Mouse (Mus musculus) heart, embryonic 14.5 days (tissue): ENCODE measurements around the gene Gm7544. TPM values are rescaled to one million over a fixed set of nuclear protein-coding genes. Genes with fewer than 3 reads are reported as not detected.
"Not testable (repeated sequence)": the region's sequence is repeated elsewhere in the genome, so short reads cannot be mapped to it uniquely, and the experiment has no call there.

Experiments
- ATAC-seq: fragments of 200-750 bp; cut with Nextera tagmentation; 2 replicates; pipeline ENCODE4 v1.8.0; 2017; ENCODE audit warnings: low read depth, moderate TSS enrichment; ENCODE audit not compliant: insufficient number of reproducible peaks, insufficient read depth, low FRiP score
- H3K27ac ChIP-seq, 2 experiments: fragments of 200-500 bp in 1 of 2; fragments of 300-500 bp in 1 of 2; sonication (generic) in 1 of 2; replicated peaks in 1 of 2; 2 replicates each; pipeline ENCODE4 v1.5.1; 2012 to 2014; ENCODE audit warnings: low read depth in 2 of 2, low read length in 2 of 2, control low read depth in 1 of 2, mild to moderate bottlenecking in 1 of 2, mixed read lengths in 1 of 2; ENCODE audit not compliant: control insufficient read depth in 1 of 2, insufficient read depth in 1 of 2
- H3K27me3 ChIP-seq: fragments of 300-500 bp; sonication (generic); 2 replicates; pipeline ENCODE4 v1.6.1; 2014; ENCODE audit warnings: mild to moderate bottlenecking, low read length, control low read depth; ENCODE audit not compliant: control insufficient read depth, insufficient read depth
- H3K36me3 ChIP-seq: fragments of 300-500 bp; sonication (generic); 2 replicates; pipeline ENCODE4 v1.6.1; 2014; ENCODE audit warnings: mild to moderate bottlenecking, control low read depth, low read length, mixed read lengths; ENCODE audit not compliant: control insufficient read depth, insufficient read depth
- H3K4me1 ChIP-seq, 2 experiments: fragments of 200-500 bp in 1 of 2; fragments of 300-500 bp in 1 of 2; sonication (generic) in 1 of 2; 2 replicates each; pipeline ENCODE4 v1.6.1; 2012 to 2014; ENCODE audit warnings: low read length in 2 of 2, control low read depth in 1 of 2, mixed read lengths in 1 of 2; ENCODE audit not compliant: control insufficient read depth in 2 of 2, insufficient read depth in 2 of 2
- H3K4me2 ChIP-seq: fragments of 300-500 bp; sonication (generic); 2 replicates; pipeline ENCODE4 v1.6.1; 2014; ENCODE audit warnings: mild to moderate bottlenecking, low read length
- H3K4me3 ChIP-seq, 2 experiments: fragments of 200-500 bp in 1 of 2; fragments of 300-500 bp in 1 of 2; sonication (generic) in 1 of 2; 2 replicates each; pipeline ENCODE4 v1.5.1; 2012 to 2014; ENCODE audit warnings: low read length in 2 of 2, mild to moderate bottlenecking in 2 of 2, control low read depth in 1 of 2, low read depth in 1 of 2, moderate library complexity in 1 of 2; ENCODE audit not compliant: control insufficient read depth in 1 of 2, insufficient read depth in 1 of 2
- H3K9ac ChIP-seq: fragments of 300-500 bp; sonication (generic); 2 replicates; pipeline ENCODE4 v1.6.1; 2014; ENCODE audit warnings: mild to moderate bottlenecking, low read length
- H3K9me3 ChIP-seq: fragments of 300-500 bp; sonication (generic); 2 replicates; pipeline ENCODE4 v1.6.1; 2016; ENCODE audit warnings: low read length, control low read depth; ENCODE audit not compliant: control insufficient read depth
- WGBS: fragments of 180-500 bp; shearing (Covaris S2); extraction: QIAGEN DNeasy Blood & Tissue Kit; methylation state at CpG from one replicate; pipeline ENCODE4 v1.1.7; 2014; 5-methylcytosine and 5-hydroxymethylcytosine counted together
- polyA plus RNA-seq: library from polyadenylated mRNA; unstranded; fragments of >200 nt; fragmentation: Nextera tagmentation; extraction: Ambion mirVana; gene quantifications from 2 replicates; pipeline ENCODE4 v1.2.1, GENCODE M21; 2014

Gene Gm7544
- polyA plus RNA-seq, 1 experiment from 2014 or later: not detected

GRCm38 (mm10) chr1:82913434-82913833, 42.4 kb downstream of the Gm7544 start:
- H3K4me3 ChIP-seq, H3K4me1 ChIP-seq, ATAC-seq, H3K27ac ChIP-seq, H3K36me3 ChIP-seq, H3K9me3 ChIP-seq, H3K4me2 ChIP-seq, H3K27me3 ChIP-seq, H3K9ac ChIP-seq: not testable (repeated sequence)
- WGBS: 94% methylated on average over 5 of the region's 5 CpGs

- H3K4me2 ChIP-seq: no peak within 1 kb of the TSS
- H3K9ac ChIP-seq: no peak within 1 kb of the TSS
- 84% methylated on average over 3 of the region's 3 CpGs for WGBS
- H3K4me1 ChIP-seq: no peaks in the 10 kb centered on the region
- no peak for ATAC-seq
- H3K27me3 ChIP-seq: no peaks in the 10 kb centered on the region
- no peaks in the 10 kb centered on the region for H3K36me3 ChIP-seq
- H3K27ac ChIP-seq: no peak within 1 kb of the TSS
- H3K9me3 ChIP-seq: no peaks in the 10 kb centered on the region
- H3K4me3 ChIP-seq: no peak within 1 kb of the TSS
Observed at GRCm38 (mm10) chr1:82913025-82913424, 42.8 kb downstream of the Gm7544 start, which contains the start of gene A030005L19Rik. TSS of gene A030005L19Rik (plus strand) at chr1:82913325.

GRCm38 (mm10) chr1:82905886-82906285, 49.9 kb downstream of the Gm7544 start:
- ATAC-seq: no peak
- WGBS: 45% methylated on average over 3 of the region's 3 CpGs

More at GRCm38 (mm10) chr1:82905886-82906285, 49.9 kb downstream of the Gm7544 start:
- no peak overlapping the region for H3K9ac ChIP-seq
- H3K36me3 ChIP-seq: peaks cover 23% of the 10 kb centered on the region
- H3K27ac ChIP-seq: no peak overlapping the region
- H3K9me3 ChIP-seq: no peaks in the 10 kb centered on the region
- no peak overlapping the region for H3K4me2 ChIP-seq
- no peaks in the 10 kb centered on the region for H3K27me3 ChIP-seq
- peaks cover 4 to 6% of the 10 kb centered on the region in 2 experiments; a peak in 1 of 4 replicates for H3K4me1 ChIP-seq
- H3K4me3 ChIP-seq: no peak overlapping the region

Other genes starting within 250 kb of the Gm7544 start
- 246 and 266 TPM in 2 replicates for gene Mff, start 231.1 kb downstream of the Gm7544 start, polyA plus RNA-seq
- not detected in 2 replicates for gene Tm4sf20, start 187.6 kb downstream of the Gm7544 start, polyA plus RNA-seq
- gene Gm47791, start 184.8 kb downstream of the Gm7544 start, polyA plus RNA-seq: not detected in 2 replicates
- gene Agfg1, start 116.5 kb downstream of the Gm7544 start, polyA plus RNA-seq: 38.6 and 44.6 TPM in 2 replicates
- gene A030005L19Rik, start 42.7 kb downstream of the Gm7544 start, polyA plus RNA-seq: not detected in 2 replicates
- gene A030014E15Rik, start 31.1 kb downstream of the Gm7544 start, polyA plus RNA-seq: not detected in 2 replicates
- gene Gm6217, start 24.6 kb downstream of the Gm7544 start, polyA plus RNA-seq: not detected in 2 replicates
- not detected in 2 replicates for gene A030003K21Rik, start 12.6 kb downstream of the Gm7544 start, polyA plus RNA-seq
- not detected in 2 replicates for gene Gm47955, start 4.3 kb upstream of the Gm7544 start, polyA plus RNA-seq
- gene Gm47959, start 44.5 kb upstream of the Gm7544 start, polyA plus RNA-seq: not detected in 2 replicates
- gene Slc19a3, start 82.4 kb upstream of the Gm7544 start, polyA plus RNA-seq: 2.4 and 2.7 TPM in 2 replicates
- not detected in 2 replicates for gene Krtap28-10, start 86.5 kb upstream of the Gm7544 start, polyA plus RNA-seq
- not detected in 2 replicates for gene Gm47969, start 88.9 kb upstream of the Gm7544 start, polyA plus RNA-seq
- not detected in 2 replicates for gene A030005K14Rik, start 103.4 kb upstream of the Gm7544 start, polyA plus RNA-seq
- not detected in 2 replicates for gene Krtap28-13, start 104.9 kb upstream of the Gm7544 start, polyA plus RNA-seq
- 0.36 TPM in 1 of 2 replicates, not detected in the other for gene Ccl20, start 160.8 kb upstream of the Gm7544 start, polyA plus RNA-seq
- 0.20 TPM in 1 of 2 replicates, not detected in the other for gene Daw1, start 203.7 kb upstream of the Gm7544 start, polyA plus RNA-seq